Mouse (Mus musculus): ENCODE results near the gene Ntn1.

The Ntn1 gene

GRCm38 (mm10) chr11:68208582-68208981 is 192.0 kb downstream of the Ntn1 start:
- DNase-seq: no peak

GRCm38 (mm10) chr11:68208023-68208422 is 192.6 kb downstream of the Ntn1 start:
- no peak for DNase-seq

GRCm38 (mm10) chr11:68205572-68206229 is 194.9 kb downstream of the Ntn1 start:
- DNase-seq: no peak

GRCm38 (mm10) chr11:68204407-68204806 is 196.2 kb downstream of the Ntn1 start:
- DNase-seq: no peak

- no peak for DNase-seq
These were observed 196.8 kb downstream of the Ntn1 start for GRCm38 (mm10) chr11:68203658-68204315.

GRCm38 (mm10) chr11:68202561-68202960 is 198.1 kb downstream of the Ntn1 start:
- DNase-seq: no peak

DNA sequence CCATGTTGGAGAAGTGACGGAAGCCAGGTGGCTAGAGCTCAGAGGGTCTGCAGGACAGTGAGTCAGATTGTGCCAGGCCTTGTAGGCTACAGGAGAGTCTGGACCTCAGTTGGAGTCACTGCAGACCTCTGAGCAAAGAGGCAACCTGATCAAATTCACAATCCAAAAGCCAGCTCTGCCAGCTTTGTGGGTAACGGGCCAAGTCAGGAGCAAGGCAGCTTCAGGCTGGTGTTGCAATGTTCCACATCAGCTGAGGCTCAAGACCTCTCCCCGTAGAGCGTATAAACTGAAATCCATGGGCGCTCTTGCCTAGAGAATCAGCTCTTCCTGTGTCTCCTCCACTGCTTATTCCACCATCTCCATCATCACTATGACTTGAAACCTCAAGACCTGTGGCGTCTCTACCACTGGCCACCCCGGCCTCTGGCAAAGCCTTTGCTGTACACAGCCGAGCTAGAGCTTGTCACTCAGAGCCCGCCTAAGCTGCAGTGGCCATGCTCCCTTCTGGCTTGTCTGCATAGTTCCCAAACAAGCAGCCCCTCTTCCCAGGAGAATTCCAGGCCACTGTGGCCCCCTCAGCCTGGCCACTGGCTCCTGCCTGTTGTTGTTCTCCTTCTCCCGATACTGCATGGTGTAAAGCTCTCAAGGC is 198.7 kb downstream of the Ntn1 start:
- DNase-seq: no peak

DNA sequence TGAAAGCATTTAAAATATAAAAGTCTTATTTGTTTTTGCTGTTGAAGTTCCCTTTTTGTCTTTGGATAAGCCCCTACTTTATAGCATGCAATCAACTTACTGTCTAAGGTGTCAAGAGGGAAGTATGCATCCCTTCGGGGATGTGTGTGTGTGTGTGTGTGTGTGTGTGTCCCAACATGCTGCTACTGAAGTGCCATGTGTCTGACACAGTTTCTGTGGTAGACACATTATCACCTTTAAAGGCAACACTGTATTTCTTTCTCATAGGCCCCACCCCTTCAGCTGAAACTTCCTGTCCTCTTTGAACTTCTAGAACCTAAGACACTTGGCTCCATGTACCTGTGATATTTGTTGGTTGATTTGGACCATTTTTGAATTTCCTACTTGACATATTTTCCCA is 199.6 kb downstream of the Ntn1 start:
- DNase-seq: no peak

DNA sequence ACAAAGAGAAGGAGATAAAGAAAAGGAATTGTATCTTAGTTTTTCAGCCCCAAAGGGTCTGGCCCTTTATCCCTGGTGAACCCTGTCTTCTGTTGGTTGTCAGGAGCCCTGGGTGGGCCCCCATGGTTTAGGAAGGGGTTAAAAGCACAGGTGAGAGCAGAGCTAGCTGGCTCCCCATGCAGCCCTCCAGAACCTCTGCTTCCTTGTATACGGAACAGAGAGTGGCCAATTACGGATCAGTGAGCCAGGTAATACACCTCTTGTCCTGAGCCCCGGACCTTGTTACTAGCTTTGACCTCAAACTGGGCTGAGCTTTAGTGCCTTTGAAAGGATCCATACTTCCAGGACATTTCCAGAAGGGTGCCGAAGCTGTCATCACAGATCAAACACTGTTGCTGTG is 200.1 kb downstream of the Ntn1 start:
- DNase-seq: no peak

DNA sequence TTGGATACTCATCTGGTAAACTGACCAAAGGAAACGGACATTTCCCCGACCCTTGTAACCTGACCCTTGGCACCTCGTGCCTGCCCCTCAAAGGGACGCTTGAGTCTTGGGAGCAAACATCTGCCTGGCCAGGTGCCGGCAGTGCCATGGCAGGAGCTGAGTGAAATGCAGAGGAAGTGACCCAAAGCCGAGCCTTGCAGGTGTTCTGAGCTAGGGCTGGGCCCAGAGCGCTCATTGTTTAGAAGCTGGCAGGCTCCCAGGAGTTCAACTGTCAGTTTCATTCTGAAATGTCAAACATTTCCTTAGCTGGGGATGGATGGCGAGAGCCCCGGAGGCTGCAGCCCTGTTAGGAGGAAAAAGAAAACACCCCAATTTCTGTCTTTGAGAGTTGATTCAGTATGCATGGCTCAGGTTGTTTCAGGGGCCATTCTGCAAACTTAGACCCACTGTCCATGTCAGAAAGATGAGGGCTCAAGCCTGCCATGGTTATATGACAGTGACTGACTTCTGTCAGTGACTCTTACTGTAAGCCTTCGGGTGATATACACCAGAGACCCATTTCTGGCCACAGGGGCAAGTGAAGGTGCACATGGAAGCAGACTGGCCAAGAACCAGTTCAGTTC is 200.7 kb downstream of the Ntn1 start:
- peak; percentile 90 to 93 for DNase-seq

DNA sequence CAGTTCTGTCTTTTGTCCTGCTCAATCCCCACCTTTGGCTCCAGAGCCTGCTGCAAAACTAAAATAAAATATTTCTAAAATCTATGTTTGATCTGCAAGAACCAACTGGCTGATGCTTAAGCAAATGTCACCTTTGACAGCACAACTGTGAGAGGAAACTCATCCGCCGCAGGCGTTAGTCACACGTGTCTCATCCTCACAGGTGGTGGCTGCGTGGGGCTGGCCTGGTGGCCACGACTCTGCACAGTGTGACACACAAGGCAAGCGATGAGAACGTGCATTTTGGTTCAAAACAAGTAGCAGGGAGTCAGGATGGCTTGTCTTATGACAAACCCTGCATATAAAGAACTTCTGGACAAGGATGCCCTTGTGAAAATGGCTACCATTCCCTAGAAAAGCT is 201.5 kb downstream of the Ntn1 start:
- peak; percentile 81 to 89 for DNase-seq

DNA sequence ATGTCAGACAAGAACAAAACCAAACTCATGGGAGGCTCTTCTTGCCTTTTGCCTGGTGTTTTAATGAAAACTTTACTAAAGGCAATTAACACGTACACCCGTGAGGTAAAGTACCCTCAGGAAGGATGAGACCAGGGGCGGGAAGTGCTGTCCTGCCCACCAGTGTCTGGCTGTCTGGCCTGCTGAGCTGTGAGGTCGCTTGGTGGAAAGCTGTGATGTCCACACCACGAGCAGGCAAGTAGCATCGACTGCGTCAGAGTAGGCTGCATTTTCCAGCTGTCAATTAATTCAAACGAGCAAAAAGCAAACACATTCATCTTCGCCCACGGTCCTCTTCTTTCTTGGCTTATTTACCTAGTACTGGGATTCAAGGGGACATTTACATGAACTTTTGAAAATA is 201.9 kb downstream of the Ntn1 start:
- no peak for DNase-seq

- no peak for DNase-seq
These were observed 203.2 kb downstream of the Ntn1 start for GRCm38 (mm10) chr11:68197471-68197870.

DNA sequence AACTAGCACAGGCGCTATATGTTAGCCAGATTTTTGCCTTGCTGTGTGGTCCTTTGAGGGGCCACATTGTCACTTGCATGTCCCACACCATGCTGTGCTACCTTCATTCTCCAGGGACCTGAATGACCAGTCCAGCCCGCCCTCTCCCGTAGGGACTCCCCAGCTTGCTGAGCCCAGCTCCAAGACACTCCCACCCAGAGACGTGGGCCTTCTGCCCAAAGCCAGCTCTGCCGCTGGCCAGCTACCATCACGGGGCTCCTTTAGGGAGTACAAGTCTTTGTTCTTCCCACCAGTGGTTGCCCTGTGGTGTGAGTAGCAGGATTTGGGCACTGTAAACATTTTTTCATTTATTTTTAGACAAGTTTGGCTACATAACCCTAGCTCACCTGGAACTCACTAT is 204.1 kb downstream of the Ntn1 start:
- DNase-seq: no peak

DNA sequence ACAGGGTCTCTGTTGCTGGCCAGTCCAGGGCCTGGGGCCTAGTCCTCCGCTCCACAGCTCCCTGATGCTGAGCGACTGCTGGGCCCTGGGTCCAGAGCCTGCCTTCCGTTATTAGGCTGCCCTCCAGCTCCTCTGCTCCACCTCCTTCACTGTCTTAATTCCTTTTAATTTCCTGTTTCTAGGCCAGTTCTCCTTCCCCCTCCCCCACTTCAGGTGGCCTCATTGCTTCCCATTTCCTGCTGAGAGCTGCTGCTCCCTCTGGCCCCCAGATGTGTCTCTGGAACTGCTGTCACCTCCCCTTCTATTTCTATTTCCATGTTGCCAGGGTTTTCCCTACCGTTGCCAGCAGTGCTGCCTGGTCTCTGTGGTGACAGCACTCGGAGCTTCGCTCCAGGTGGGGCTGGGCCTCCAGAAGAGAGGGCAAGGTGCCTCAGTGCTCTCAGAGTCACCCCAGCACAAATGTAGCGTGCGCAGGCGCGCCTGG is 204.9 kb downstream of the Ntn1 start:
- peak in 1 of 2 experiments; percentile 50 for DNase-seq

DNA sequence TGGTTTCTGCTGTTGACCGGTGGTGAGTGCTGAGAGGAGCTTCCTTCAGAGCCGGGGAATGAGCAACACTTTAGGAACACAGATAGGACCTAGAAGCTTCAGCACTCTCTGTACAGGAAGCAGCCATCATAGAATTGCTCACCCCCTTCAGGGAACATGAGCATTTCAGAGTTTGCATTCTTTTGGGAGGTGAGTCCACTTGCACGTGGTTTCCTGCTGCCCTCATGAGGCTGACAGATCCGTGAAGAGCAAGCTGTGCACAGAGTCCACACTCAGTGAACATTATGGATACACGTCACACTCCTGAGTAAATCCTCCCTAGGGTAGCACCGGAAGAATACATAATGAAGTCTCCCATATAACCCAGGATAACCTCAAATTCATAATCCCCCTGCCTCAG is 205.5 kb downstream of the Ntn1 start:
- peak in 1 of 2 experiments; percentile 32 for DNase-seq

DNA sequence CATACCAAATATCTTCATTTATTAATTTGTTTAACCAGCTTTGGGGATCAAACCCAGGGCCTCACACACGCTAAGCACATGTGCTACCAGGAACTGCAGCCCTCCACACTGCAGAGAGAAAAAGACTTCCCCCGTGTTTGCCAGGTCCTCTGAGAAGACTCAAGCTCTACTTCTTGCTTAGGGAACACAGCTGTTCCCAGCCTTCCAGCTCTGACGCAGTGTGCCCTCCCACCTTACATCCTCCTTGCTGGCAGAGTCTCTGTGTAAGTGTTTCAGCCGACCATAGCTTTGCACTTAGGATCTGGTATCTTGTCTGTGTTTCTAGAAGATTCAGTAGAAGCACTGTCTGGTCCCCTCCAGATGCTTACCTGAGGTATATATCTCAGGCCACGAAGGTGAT is 209.8 kb downstream of the Ntn1 start:
- no peak for DNase-seq

- no peak for DNase-seq
These were observed 211.9 kb downstream of the Ntn1 start for GRCm38 (mm10) chr11:68188695-68189201.

GRCm38 (mm10) chr11:68187242-68187641 is 213.4 kb downstream of the Ntn1 start:
- no peak for DNase-seq

GRCm38 (mm10) chr11:68185647-68186046 is 215.0 kb downstream of the Ntn1 start:
- DNase-seq: no peak

DNA sequence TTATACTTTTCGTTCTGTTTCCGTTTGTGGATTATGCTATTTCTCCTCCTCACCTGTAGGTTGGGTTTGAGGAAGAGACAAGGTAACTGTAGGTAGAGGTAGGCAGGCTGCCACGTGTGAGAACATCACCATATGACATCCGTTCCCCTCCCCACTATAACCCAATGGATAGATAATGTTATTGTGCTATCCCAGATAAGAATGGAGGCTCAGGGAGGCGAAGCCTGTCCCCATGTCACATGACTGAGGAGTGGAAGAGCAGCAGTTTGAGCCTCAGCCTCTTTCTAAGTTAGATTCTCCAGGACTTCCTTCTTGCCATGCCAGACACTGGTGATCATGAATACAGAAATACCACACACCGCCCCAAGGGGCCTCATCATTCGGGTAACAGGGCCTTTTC is 223.2 kb downstream of the Ntn1 start:
- no peak for DNase-seq

GRCm38 (mm10) chr11:68176550-68176949 is 224.1 kb downstream of the Ntn1 start:
- no peak for DNase-seq

- no peak for DNase-seq
These were observed 228.0 kb downstream of the Ntn1 start for GRCm38 (mm10) chr11:68172648-68173045.
